Mouse (Mus musculus) CH12.LX (cell line): ENCODE measurements at regions not wholly inside any gene's neighbourhood (a gene's known extent, or its start where the extent isn't known, plus 50 kb on each side); places are given as distances from the start of the nearest gene placed in this dataset.

Experiments
- DNase-seq: peaks from one replicate; pipeline ENCODE4 v3.0.0-alpha.2; 2013; ENCODE audit errors: extremely low read depth
- H3K27ac ChIP-seq: 2 replicates; pipeline ENCODE4 v1.5.1; 2012; ENCODE audit warnings: low read depth, mild to moderate bottlenecking, control low read depth, moderate library complexity; ENCODE audit not compliant: insufficient read depth
- H3K27me3 ChIP-seq: replicated peaks from 2 replicates; pipeline ENCODE3; 2012; ENCODE audit warnings: inconsistent platforms
- H3K36me3 ChIP-seq, 2 experiments: replicated peaks in 1 of 2; 2 replicates each; pipeline versions ENCODE3 to v1.6.1; 2012; ENCODE audit warnings: inconsistent platforms in 1 of 2, low read length in 1 of 2, mild to moderate bottlenecking in 1 of 2, mixed read lengths in 1 of 2, moderate library complexity in 1 of 2; ENCODE audit not compliant: control insufficient read depth in 1 of 2, insufficient read depth in 1 of 2
- H3K4me1 ChIP-seq, 2 experiments: 2 replicates each; pipeline ENCODE4 v1.6.1; 2012; ENCODE audit warnings: inconsistent platforms in 1 of 2, moderate library complexity in 1 of 2; ENCODE audit not compliant: insufficient read depth in 2 of 2, control insufficient read depth in 1 of 2
- H3K4me2 ChIP-seq: 2 replicates; pipeline ENCODE4 v1.6.1; 2012; ENCODE audit warnings: low read depth, mild to moderate bottlenecking, control low read depth; ENCODE audit not compliant: poor library complexity, insufficient read depth, severe bottlenecking
- H3K4me3 ChIP-seq, 3 experiments: fragments of 150-350 bp in 1 of 3; sonication (generic) in 1 of 3; replicated peaks in 1 of 3; 2 replicates each; pipeline versions ENCODE3 to v1.5.1; 2011 to 2012; ENCODE audit warnings: low read depth in 2 of 3, low read length in 2 of 3, mild to moderate bottlenecking in 2 of 3, moderate library complexity in 2 of 3, control low read depth in 1 of 3, improper control_type of control experiment in 1 of 3, inconsistent platforms in 1 of 3, mixed read lengths in 1 of 3; ENCODE audit not compliant: poor library complexity in 1 of 3
- H3K79me2 ChIP-seq: replicated peaks from 2 replicates; pipeline ENCODE4 v1.6.1; 2012; ENCODE audit warnings: mild to moderate bottlenecking, moderate library complexity; ENCODE audit not compliant: control insufficient read depth, poor library complexity, insufficient read depth, severe bottlenecking; ENCODE audit errors: extremely low read depth
- H3K9ac ChIP-seq: 2 replicates; pipeline ENCODE4 v1.6.1; 2012; ENCODE audit warnings: low read depth, mild to moderate bottlenecking, control low read depth, moderate library complexity; ENCODE audit not compliant: insufficient read depth
- H3K9me3 ChIP-seq: replicated peaks from 2 replicates; pipeline ENCODE3; 2012; ENCODE audit warnings: low read length, inconsistent platforms, mixed read lengths
- BHLHE40 ChIP-seq: IDR thresholded peaks from 2 replicates; pipeline ENCODE4 v1.6.1; 2011; ENCODE audit warnings: mild to moderate bottlenecking, low read depth, low read length, improper control_type of control experiment
- CHD1 ChIP-seq: IDR thresholded peaks from 2 replicates; pipeline ENCODE4 v1.6.1; 2012; ENCODE audit warnings: low read depth, low read length, improper control_type of control experiment, inconsistent platforms
- CHD2 ChIP-seq: IDR thresholded peaks from 2 replicates; pipeline ENCODE4 v1.6.1; 2011; ENCODE audit warnings: low read length, improper control_type of control experiment
- CTCF ChIP-seq, 2 experiments: IDR thresholded peaks in 1 of 2; conservative IDR thresholded peaks in 1 of 2; 2 replicates each; pipeline ENCODE4 v1.5.1; 2011 to 2012; ENCODE audit warnings: low read depth in 2 of 2, low read length in 2 of 2, improper control_type of control experiment in 1 of 2, inconsistent platforms in 1 of 2, mild to moderate bottlenecking in 1 of 2, moderate library complexity in 1 of 2
- E2F4 ChIP-seq: IDR thresholded peaks from 2 replicates; pipeline ENCODE4 v1.6.1; 2011; ENCODE audit warnings: low read depth, low read length, improper control_type of control experiment; ENCODE audit not compliant: insufficient replicate concordance
- EP300 ChIP-seq: IDR thresholded peaks from 2 replicates; pipeline ENCODE4 v1.6.1; 2011; ENCODE audit warnings: low read length, improper control_type of control experiment
- ETS1 ChIP-seq: conservative IDR thresholded peaks from 2 replicates; pipeline ENCODE4 v1.6.1; 2012; ENCODE audit warnings: low read depth, mild to moderate bottlenecking, inconsistent platforms, low read length, improper control_type of control experiment, moderate library complexity
- GABPA ChIP-seq: IDR thresholded peaks from 2 replicates; pipeline ENCODE4 v1.6.1; 2012; ENCODE audit warnings: low read depth, low read length, improper control_type of control experiment, inconsistent platforms; ENCODE audit not compliant: insufficient replicate concordance
- IRF4 ChIP-seq: IDR thresholded peaks from 2 replicates; pipeline ENCODE4 v1.6.1; 2014; ENCODE audit warnings: low read depth, mild to moderate bottlenecking, inconsistent platforms, low read length, improper control_type of control experiment
- JUN ChIP-seq: IDR thresholded peaks from 2 replicates; pipeline ENCODE4 v1.6.1; 2011; ENCODE audit warnings: low read depth, mild to moderate bottlenecking, low read length, improper control_type of control experiment, moderate library complexity; ENCODE audit not compliant: insufficient read depth
- KAT2A ChIP-seq: IDR thresholded peaks from 2 replicates; pipeline ENCODE4 v1.6.1; 2012; ENCODE audit warnings: low read length, improper control_type of control experiment, inconsistent platforms; ENCODE audit not compliant: insufficient replicate concordance
- MAFK ChIP-seq: IDR thresholded peaks from 2 replicates; pipeline ENCODE4 v1.6.1; 2011; ENCODE audit warnings: low read length, improper control_type of control experiment; ENCODE audit not compliant: insufficient replicate concordance
- MAX ChIP-seq: IDR thresholded peaks from 2 replicates; pipeline ENCODE4 v1.6.1; 2011; ENCODE audit warnings: low read length, improper control_type of control experiment
- MEF2A ChIP-seq: IDR thresholded peaks from 2 replicates; pipeline ENCODE4 v1.6.1; 2014; ENCODE audit warnings: low read depth, mild to moderate bottlenecking, inconsistent platforms, low read length, improper control_type of control experiment, borderline replicate concordance
- NRF1 ChIP-seq: IDR thresholded peaks from 2 replicates; pipeline ENCODE4 v1.6.1; 2014; ENCODE audit warnings: low read depth, mild to moderate bottlenecking, inconsistent platforms, low read length, improper control_type of control experiment, moderate library complexity
- POLR2A ChIP-seq: IDR thresholded peaks from 2 replicates; pipeline ENCODE4 v1.6.1; 2011; ENCODE audit warnings: low read depth, mild to moderate bottlenecking, improper control_type of control experiment, low read length
- RAD21 ChIP-seq: IDR thresholded peaks from 2 replicates; pipeline ENCODE4 v1.6.1; 2011; ENCODE audit warnings: low read depth, mild to moderate bottlenecking, low read length, improper control_type of control experiment, moderate library complexity
- SIN3A ChIP-seq: IDR thresholded peaks from 2 replicates; pipeline ENCODE4 v1.6.1; 2012; ENCODE audit warnings: low read length, improper control_type of control experiment, inconsistent platforms
- SMC3 ChIP-seq: IDR thresholded peaks from 2 replicates; pipeline ENCODE4 v1.6.1; 2011; ENCODE audit warnings: low read depth, low read length, improper control_type of control experiment
- TBP ChIP-seq: conservative IDR thresholded peaks from 2 replicates; pipeline ENCODE4 v1.6.1; 2011; ENCODE audit warnings: low read depth, low read length, improper control_type of control experiment
- ZC3H11A ChIP-seq: IDR thresholded peaks from 2 replicates; pipeline ENCODE4 v1.6.1; 2012; ENCODE audit warnings: low read depth, mild to moderate bottlenecking, inconsistent platforms, low read length, improper control_type of control experiment
- ZMIZ1 ChIP-seq: IDR thresholded peaks from 2 replicates; pipeline ENCODE4 v1.6.1; 2012; ENCODE audit warnings: low read depth, mild to moderate bottlenecking, inconsistent platforms, low read length, improper control_type of control experiment
- ZNF384 ChIP-seq: IDR thresholded peaks from 2 replicates; pipeline ENCODE4 v1.6.1; 2012; ENCODE audit warnings: low read depth, low read length, improper control_type of control experiment, inconsistent platforms
- dilution Hi-C: fragments of 300-500 bp; cut with MboI; formaldehyde crosslinking; loops from 2 replicates; pipeline ENCODE4 v1.14.3; 2020; ENCODE audit warnings: low sequenced_read_pairs; ENCODE audit not compliant: extremely low pct_unique_long_range_greater_than_20kb, extremely low pct_ligation_motif_present
- in situ Hi-C: fragments of 300-500 bp; cut with MboI; formaldehyde crosslinking; loops from 3 replicates; pipeline ENCODE4 v1.14.3; 2019; ENCODE audit warnings: low sequenced_read_pairs, low pct_ligation_motif_present, low pct_unique_long_range_greater_than_20kb, mixed read lengths

DNA sequence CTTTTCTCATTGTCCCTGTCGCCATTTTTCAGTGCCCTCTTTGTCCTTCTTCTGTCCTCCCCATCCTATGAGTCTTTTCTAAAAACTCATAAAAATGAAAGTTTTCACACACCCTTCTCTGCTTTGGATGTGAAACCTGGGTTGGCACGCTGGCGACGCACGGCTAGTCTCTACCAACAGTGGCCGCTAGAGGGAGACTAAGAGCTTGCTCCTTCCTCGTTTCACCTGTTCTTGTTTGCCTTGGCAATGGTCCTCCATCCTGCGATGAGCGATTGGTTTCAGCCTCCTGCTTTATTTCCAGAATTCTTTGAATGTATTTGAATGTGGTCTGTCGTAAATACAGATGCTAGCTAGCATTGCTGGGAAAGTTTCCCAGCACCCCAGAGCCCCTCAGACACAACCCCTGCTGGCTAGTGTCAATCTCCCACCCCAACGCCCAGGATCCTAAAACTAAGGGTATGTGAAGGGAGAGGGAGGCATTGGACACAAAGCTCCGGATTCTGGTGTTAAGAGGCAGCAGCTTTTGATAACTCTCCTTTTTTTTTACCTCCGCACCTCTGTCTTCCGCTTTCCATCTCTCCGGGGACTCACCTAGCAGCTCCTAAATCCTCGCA is 85.8 kb upstream of the Hmcn1 start:
- no peaks in the 10 kb centered on the region for H3K27me3 ChIP-seq
- no peak overlapping the region for H3K27ac ChIP-seq
- TF ChIP-seq MEF2A, result 0 out of 2 replicates have a peak, but pooled peaks have one; percentile 26
- no peak for TF ChIP-seq E2F4
- no peak for TF ChIP-seq POLR2A
- TF ChIP-seq RAD21, result peak; percentile 83
- TF ChIP-seq MAX, result 0 out of 2 replicates have a peak, but pooled peaks have one; percentile 13
- TF ChIP-seq BHLHE40, result peak; percentile 45
- peak; percentile 86 to 90 for TF ChIP-seq CTCF (conservative IDR thresholded peaks at IDR 0.05 in 1 of 2, IDR thresholded peaks at IDR 0.05 in 1 of 2; ENCODE audit: low read depth in 2 of 2, low read length in 2 of 2)
- TF ChIP-seq ZC3H11A, result peak; percentile 33
- TF ChIP-seq GABPA, result no peak
- TF ChIP-seq TBP, result no peak
- TF ChIP-seq IRF4, result peak; percentile 21; the same call in 1 of the 2 replicates
- peak; percentile 88 for TF ChIP-seq SMC3
- H3K79me2 ChIP-seq, result no peaks in the 10 kb centered on the region
- in situ Hi-C loops, result no loop called here
- H3K9ac ChIP-seq, result no peak overlapping the region
- peaks cover 5 to 21% of the 10 kb centered on the region in 2 experiments for H3K4me1 ChIP-seq
- H3K4me3 ChIP-seq, result no peak overlapping the region
- 0 out of 2 replicates have a peak overlapping the region, but pooled peaks have one; percentile 70 for H3K4me2 ChIP-seq
- dilution Hi-C loops, result no loop called here
- H3K36me3 ChIP-seq, result no peaks in the 10 kb centered on the region
- H3K9me3 ChIP-seq, result no peaks in the 10 kb centered on the region
- peak; percentile 74 for DNase-seq

- H3K9ac ChIP-seq, result no peak overlapping the region
- no peaks in the 10 kb centered on the region for H3K27me3 ChIP-seq
- no peak overlapping the region for H3K4me2 ChIP-seq
- no peak overlapping the region for H3K27ac ChIP-seq
- in situ Hi-C loops, result loop anchor here (10.0 kb wide), 2 partner anchors 165 to 265 kb away; partner anchors contain the start of gene Ivns1abp
- H3K4me1 ChIP-seq, result peaks cover 2 to 15% of the 10 kb centered on the region in 2 experiments; a peak in 3 of 4 replicates
- no peaks in the 10 kb centered on the region for H3K79me2 ChIP-seq
- H3K9me3 ChIP-seq, result no peaks in the 10 kb centered on the region
- H3K4me3 ChIP-seq, result no peak overlapping the region
- DNase-seq, result no peak
- TF ChIP-seq ZMIZ1, result no peak
- TF ChIP-seq SMC3, result no peak
- TF ChIP-seq MAFK, result no peak
- no peak for TF ChIP-seq KAT2A
- no peak for TF ChIP-seq RAD21
- TF ChIP-seq MEF2A, result no peak
- no peak for TF ChIP-seq ZNF384
- TF ChIP-seq CHD2, result no peak
- TF ChIP-seq E2F4, result no peak
- TF ChIP-seq EP300, result no peak
- TF ChIP-seq CHD1, result no peak
- TF ChIP-seq IRF4, result no peak
- TF ChIP-seq ETS1, result no peak
- TF ChIP-seq SIN3A, result no peak
- no peak for TF ChIP-seq JUN
- no peak for TF ChIP-seq NRF1
- H3K36me3 ChIP-seq, result no peaks in the 10 kb centered on the region
- dilution Hi-C loops, result no loop called here
Measured at GRCm38 (mm10) chr1:151079614-151080360, 86.6 kb upstream of the Hmcn1 start.
